Mouse (Mus musculus): ENCODE measurements at regions not wholly inside any gene's neighbourhood (a gene's known extent, or its start where the extent isn't known, plus 50 kb on each side); places are given as distances from the start of the nearest gene placed in this dataset.

DNA sequence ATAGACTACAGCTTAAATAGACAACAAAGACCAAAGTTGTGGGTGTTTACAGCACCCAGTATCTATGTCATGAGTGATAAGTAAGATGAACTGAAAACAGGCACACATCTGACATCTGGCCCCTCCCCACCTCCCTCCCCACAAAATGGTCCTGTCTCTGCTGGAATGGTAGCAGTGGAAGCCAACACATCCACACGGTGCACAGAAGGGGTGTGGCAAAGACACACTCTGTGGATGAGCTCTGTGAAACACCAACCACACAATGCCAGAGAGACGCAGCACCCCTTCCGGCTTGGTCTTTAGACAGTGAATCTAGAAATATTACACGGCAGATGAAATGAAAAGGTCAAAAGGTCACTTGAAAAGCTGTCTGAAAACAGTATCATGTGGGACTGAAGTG lies 85.6 kb downstream of the Fgf18 start:
- H3K27me3 ChIP-seq (ENCODE audit: control insufficient read depth, insufficient read depth, low read length) = no peaks in the 10 kb centered on the region
- H3K36me3 ChIP-seq (ENCODE audit: control insufficient read depth, insufficient read depth, low read length) = no peaks in the 10 kb centered on the region
- H3K9me3 ChIP-seq (replicated peaks; ENCODE audit: control insufficient read depth, low read length) = no peaks in the 10 kb centered on the region
- ATAC-seq (ENCODE audit: insufficient read depth, low FRiP score) = no peak
- no peaks in the 10 kb centered on the region for H3K4me1 ChIP-seq (ENCODE audit: control insufficient read depth, insufficient read depth, low read length)
- no peak overlapping the region for H3K9ac ChIP-seq (ENCODE audit: low read length)
- no peak overlapping the region for H3K4me2 ChIP-seq (ENCODE audit: low read depth, low read length)
- WGBS = 80% methylated on average over 4 of the region's 4 CpGs
- no peak overlapping the region for H3K4me3 ChIP-seq (replicated peaks; ENCODE audit: low read length)
- H3K27ac ChIP-seq (ENCODE audit: low read length) = no peak overlapping the region

DNA sequence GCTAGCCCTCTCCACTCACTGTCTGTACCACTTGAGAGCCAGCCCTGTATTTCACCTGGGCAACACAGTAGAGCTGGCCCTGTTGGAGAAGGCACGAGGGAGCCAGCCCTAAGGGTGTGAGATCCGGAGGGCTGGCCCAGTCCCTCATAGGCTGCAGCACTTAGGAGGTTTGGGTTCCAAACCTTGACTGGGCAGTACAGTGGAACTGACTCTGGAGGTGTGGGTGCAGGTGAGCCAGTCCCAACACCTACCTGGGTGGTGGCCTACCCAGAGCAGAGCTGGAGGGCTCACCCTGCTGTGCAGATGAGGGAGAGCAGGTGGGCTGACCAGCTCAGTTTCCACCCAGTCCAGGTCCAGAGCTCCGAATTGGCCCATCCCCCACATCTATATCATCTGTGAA lies 86.8 kb downstream of the Fgf18 start:
- Histone ChIP-seq H3K4me3 (replicated peaks; ENCODE audit: low read length) (no peak overlapping the region), H3K27ac (ENCODE audit: low read length) (no peak overlapping the region), H3K27me3 (ENCODE audit: control insufficient read depth, insufficient read depth, low read length) (no peaks in the 10 kb centered on the region), H3K9ac (ENCODE audit: low read length) (no peak overlapping the region), H3K9me3 (replicated peaks; ENCODE audit: control insufficient read depth, low read length) (no peaks in the 10 kb centered on the region), H3K4me2 (ENCODE audit: low read depth, low read length) (no peak overlapping the region), H3K4me1 (ENCODE audit: control insufficient read depth, insufficient read depth, low read length) (no peaks in the 10 kb centered on the region), H3K36me3 (ENCODE audit: control insufficient read depth, insufficient read depth, low read length) (no peaks in the 10 kb centered on the region)
- WGBS = 58% methylated on average over 3 of the region's 3 CpGs
- ATAC-seq (ENCODE audit: insufficient read depth, low FRiP score) = peak; percentile 13; the same call in 1 of the 2 replicates

DNA sequence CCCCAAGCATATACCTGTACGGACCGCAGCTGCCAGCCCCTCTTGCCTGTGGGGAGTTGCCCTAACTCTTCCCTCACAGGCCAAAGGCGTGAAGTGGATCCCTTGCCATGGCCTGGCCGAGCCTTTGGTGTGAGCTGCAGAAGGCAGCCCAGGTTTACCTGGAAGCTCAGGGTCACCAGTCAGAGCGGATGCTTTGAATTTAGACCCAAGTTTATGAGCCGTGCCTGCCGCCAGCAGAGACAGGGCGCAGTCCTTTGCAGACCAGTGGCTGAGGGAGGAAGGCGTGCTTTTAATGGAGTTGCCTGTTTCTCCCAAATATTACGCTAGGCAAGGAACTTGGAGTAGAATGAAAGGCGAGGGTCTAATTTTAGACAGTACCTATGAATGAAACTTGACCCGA lies 97.0 kb downstream of the Fgf18 start:
- H3K9me3 ChIP-seq (replicated peaks; ENCODE audit: control insufficient read depth, low read length) = no peaks in the 10 kb centered on the region
- H3K27me3 ChIP-seq (ENCODE audit: control insufficient read depth, insufficient read depth, low read length) = no peaks in the 10 kb centered on the region
- H3K4me3 ChIP-seq (replicated peaks; ENCODE audit: low read length) = no peak overlapping the region
- H3K9ac ChIP-seq (ENCODE audit: low read length) = no peak overlapping the region
- H3K4me1 ChIP-seq (ENCODE audit: control insufficient read depth, insufficient read depth, low read length) = no peaks in the 10 kb centered on the region
- H3K4me2 ChIP-seq (ENCODE audit: low read depth, low read length) = no peak overlapping the region
- WGBS = 76% methylated on average over 12 of the region's 12 CpGs
- H3K27ac ChIP-seq (ENCODE audit: low read length) = no peak overlapping the region
- ATAC-seq (ENCODE audit: insufficient read depth, low FRiP score) = no peak
- no peaks in the 10 kb centered on the region for H3K36me3 ChIP-seq (ENCODE audit: control insufficient read depth, insufficient read depth, low read length)

DNA sequence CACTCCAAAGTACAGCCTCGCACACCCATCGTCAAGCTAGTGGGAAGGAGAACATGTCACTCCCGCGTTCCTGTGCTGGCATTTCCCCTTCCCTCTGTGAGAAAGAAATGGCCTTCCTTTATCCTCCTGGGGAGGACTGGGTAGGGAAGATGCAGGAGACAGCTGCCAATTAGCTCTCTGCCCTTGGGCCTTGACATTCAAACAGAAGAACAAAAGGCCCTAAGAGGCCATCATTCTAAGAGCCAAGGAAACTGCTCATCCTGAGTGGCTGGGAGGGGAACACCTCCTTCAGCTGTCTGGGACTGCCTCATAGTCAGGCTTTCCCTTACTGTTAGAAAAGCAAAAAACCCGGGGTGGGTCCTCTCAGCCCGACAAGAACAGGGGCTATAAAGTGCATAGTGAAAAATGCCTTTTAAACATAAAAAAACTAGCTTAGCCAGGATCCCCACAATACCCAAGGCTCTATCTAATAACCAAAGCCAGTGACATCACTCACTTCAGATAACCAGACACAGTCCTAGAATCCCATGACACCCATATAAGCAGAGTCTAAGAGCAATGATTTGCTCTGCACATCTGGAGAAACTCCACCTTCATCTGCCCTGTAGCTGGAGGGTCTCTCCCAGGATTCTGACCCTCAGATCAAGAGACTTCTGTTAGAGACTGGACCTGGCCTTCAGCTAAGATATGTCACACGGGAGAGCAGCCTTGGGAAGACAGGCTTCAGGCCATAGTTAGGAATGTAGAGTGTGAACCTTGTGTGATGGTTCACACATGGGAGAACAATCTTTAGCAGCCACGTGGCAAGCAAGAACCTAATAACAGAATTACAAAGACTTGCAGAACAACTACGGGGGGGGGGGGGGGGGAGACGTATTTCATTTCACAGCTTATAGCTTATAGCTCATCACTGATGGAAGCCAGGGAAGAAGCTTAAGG lies 107.1 kb downstream of the Fgf18 start:
- Histone ChIP-seq H3K4me3 (replicated peaks; ENCODE audit: low read length) (no peak overlapping the region), H3K4me2 (ENCODE audit: low read depth, low read length) (no peak overlapping the region), H3K27ac (ENCODE audit: low read length) (no peak overlapping the region), H3K27me3 (ENCODE audit: control insufficient read depth, insufficient read depth, low read length) (no peaks in the 10 kb centered on the region), H3K4me1 (ENCODE audit: control insufficient read depth, insufficient read depth, low read length) (no peaks in the 10 kb centered on the region), H3K9me3 (replicated peaks; ENCODE audit: control insufficient read depth, low read length) (no peaks in the 10 kb centered on the region), H3K36me3 (ENCODE audit: control insufficient read depth, insufficient read depth, low read length) (no peaks in the 10 kb centered on the region), H3K9ac (ENCODE audit: low read length) (no peak overlapping the region)
- 75% methylated on average over 10 of the region's 10 CpGs for WGBS
- no peak for ATAC-seq (ENCODE audit: insufficient read depth, low FRiP score)

DNA sequence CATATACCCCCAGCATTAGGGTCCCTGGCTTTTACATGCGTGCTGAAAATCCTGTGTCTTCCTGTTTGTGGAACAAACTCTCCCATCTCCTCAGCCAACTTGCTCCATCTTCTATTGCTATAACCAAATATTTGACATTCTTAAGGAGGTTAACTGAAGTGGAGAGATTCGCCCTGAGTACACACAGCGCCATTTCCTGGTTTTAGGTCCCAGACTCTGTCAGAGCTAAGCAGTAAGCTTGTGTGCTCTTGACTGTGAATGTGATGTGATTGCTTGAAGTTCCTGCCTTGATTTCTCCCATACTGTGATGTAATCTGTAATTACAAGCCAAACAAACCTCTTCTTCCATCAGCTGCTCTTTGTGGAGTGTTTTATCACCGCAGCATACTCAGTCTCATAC lies 110.8 kb downstream of the Fgf18 start:
- Histone ChIP-seq H3K4me1 (ENCODE audit: control insufficient read depth, insufficient read depth, low read length) (no peaks in the 10 kb centered on the region), H3K27me3 (ENCODE audit: control insufficient read depth, insufficient read depth, low read length) (no peaks in the 10 kb centered on the region), H3K4me3 (replicated peaks; ENCODE audit: low read length) (no peak overlapping the region), H3K9me3 (replicated peaks; ENCODE audit: control insufficient read depth, low read length) (no peaks in the 10 kb centered on the region), H3K36me3 (ENCODE audit: control insufficient read depth, insufficient read depth, low read length) (no peaks in the 10 kb centered on the region), H3K4me2 (ENCODE audit: low read depth, low read length) (no peak overlapping the region), H3K27ac (ENCODE audit: low read length) (no peak overlapping the region), H3K9ac (ENCODE audit: low read length) (no peak overlapping the region)
- no peak for ATAC-seq (ENCODE audit: insufficient read depth, low FRiP score)
- 63% methylated on average over 4 of the region's 4 CpGs for WGBS

DNA sequence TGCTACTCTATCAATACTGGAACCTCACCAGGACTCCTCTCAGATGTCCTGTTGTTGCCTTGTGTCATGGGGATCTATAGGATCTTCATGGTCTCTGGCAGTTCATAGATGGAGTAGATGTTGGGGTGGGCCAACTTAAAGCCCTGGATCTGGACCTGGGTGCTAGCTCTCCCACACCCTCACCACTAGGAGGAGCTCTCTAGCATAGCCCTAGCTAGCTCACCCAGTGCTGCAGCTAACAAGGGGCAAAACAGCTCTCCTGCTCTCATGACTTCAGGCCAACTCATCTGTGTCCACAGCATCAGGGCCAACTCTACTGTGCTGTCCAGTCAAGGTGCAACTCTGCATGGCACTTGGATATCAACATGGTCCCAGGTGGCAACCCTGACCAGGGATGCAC lies 118.3 kb downstream of the Fgf18 start:
- no peak overlapping the region for H3K9ac ChIP-seq (ENCODE audit: low read length)
- no peak for ATAC-seq (ENCODE audit: insufficient read depth, low FRiP score)
- H3K36me3 ChIP-seq (ENCODE audit: control insufficient read depth, insufficient read depth, low read length) = no peaks in the 10 kb centered on the region
- H3K4me3 ChIP-seq (replicated peaks; ENCODE audit: low read length) = no peak overlapping the region
- H3K27ac ChIP-seq (ENCODE audit: low read length) = no peak overlapping the region
- H3K4me1 ChIP-seq (ENCODE audit: control insufficient read depth, insufficient read depth, low read length) = no peaks in the 10 kb centered on the region
- no peaks in the 10 kb centered on the region for H3K27me3 ChIP-seq (ENCODE audit: control insufficient read depth, insufficient read depth, low read length)
- H3K4me2 ChIP-seq (ENCODE audit: low read depth, low read length) = no peak overlapping the region
- no peaks in the 10 kb centered on the region for H3K9me3 ChIP-seq (replicated peaks; ENCODE audit: control insufficient read depth, low read length)

DNA sequence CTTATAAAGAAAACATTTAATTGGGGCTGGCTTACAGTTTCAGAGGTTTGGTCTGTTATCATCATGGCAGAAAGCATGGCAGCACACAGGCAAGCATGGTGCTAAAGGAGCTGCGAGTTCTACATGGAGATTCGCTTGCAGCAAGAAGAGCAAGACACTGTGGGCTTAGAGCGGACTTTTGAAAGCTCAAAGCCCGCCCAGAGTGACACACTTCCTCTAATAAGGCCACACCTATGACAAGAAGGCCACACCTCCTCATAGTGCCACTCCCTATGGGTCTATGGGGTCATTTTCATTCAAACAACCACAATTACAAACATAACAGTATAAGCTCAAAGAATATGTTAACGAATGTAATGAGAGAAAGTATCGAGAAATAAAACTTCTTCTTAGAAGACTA lies 120.1 kb downstream of the Fgf18 start:
- Histone ChIP-seq H3K4me2 (ENCODE audit: low read depth, low read length) (no peak overlapping the region), H3K9me3 (replicated peaks; ENCODE audit: control insufficient read depth, low read length) (no peaks in the 10 kb centered on the region), H3K4me3 (replicated peaks; ENCODE audit: low read length) (no peak overlapping the region), H3K9ac (ENCODE audit: low read length) (no peak overlapping the region), H3K27me3 (ENCODE audit: control insufficient read depth, insufficient read depth, low read length) (no peaks in the 10 kb centered on the region), H3K27ac (ENCODE audit: low read length) (no peak overlapping the region), H3K4me1 (ENCODE audit: control insufficient read depth, insufficient read depth, low read length) (no peaks in the 10 kb centered on the region), H3K36me3 (ENCODE audit: control insufficient read depth, insufficient read depth, low read length) (no peaks in the 10 kb centered on the region)
- ATAC-seq (ENCODE audit: insufficient read depth, low FRiP score) = no peak
- WGBS = 91% methylated on average over 6 of the region's 6 CpGs

DNA sequence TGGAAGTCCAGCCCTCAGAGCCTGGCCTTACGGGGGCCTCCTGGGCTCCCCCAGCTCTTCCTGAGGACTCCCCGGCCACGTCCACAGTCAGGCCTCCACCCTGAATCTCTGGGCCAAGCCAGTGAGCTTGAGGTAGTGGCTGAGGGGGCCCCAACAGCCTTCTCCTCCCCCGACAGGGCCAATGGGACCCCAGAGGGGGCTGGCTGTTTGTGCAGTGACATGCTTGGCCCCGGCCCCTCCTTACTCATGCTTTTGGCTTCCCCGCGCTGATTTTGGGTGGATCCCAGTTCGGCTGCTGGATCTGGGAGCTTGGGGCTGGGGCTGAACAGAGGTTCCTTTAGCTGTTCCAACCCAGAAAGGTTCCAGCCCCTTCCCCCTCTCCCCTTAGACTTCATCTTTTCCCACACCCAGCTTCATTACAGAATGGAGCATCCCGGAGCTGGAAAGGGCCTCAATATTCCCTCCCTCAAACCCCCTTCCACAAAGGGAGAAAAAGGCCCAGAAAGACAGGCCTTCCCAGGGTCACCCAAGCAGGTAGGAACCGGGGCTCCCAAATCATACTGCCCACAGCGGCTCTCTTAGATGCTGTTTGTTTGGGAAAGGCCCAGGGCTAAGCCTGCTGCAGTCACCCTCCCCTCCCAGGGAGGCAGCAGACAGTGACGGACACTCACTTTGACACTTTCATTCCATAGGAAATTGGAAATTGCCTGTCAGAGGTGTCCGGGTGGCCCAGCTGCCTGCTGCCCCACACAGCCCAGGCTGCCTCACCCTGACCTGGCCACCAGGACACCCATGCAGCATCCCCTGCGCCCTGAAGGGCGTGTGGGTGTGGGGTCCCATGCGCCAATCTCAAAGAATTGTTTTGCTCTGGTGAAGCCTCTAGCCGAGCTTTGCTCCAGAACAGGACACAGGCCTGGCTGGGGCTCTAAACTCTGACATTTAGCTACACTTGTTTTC lies 133.7 kb downstream of the Fgf18 start:
- H3K27ac ChIP-seq (ENCODE audit: low read length) = peak overlapping the region; percentile 64
- H3K36me3 ChIP-seq (ENCODE audit: control insufficient read depth, insufficient read depth, low read length) = no peaks in the 10 kb centered on the region
- 73% methylated on average over 17 of the region's 17 CpGs for WGBS
- H3K4me2 ChIP-seq (ENCODE audit: low read depth, low read length) = no peak overlapping the region
- H3K4me1 ChIP-seq (ENCODE audit: control insufficient read depth, insufficient read depth, low read length) = no peaks in the 10 kb centered on the region
- ATAC-seq (ENCODE audit: insufficient read depth, low FRiP score) = peak; percentile 85; the same call in 1 of the 2 replicates
- H3K4me3 ChIP-seq (replicated peaks; ENCODE audit: low read length) = no peak overlapping the region
- 0 out of 2 replicates have a peak overlapping the region, but pooled peaks have one; percentile 25 for H3K9ac ChIP-seq (ENCODE audit: low read length)
- H3K9me3 ChIP-seq (replicated peaks; ENCODE audit: control insufficient read depth, low read length) = no peaks in the 10 kb centered on the region
- H3K27me3 ChIP-seq (ENCODE audit: control insufficient read depth, insufficient read depth, low read length) = no peaks in the 10 kb centered on the region

Data from stomach, embryonic 16.5 days (tissue).